Mouse (Mus musculus) C2C12 (cell line): ENCODE results near the gene Dock7. TPM values are rescaled to one million over a fixed set of nuclear protein-coding genes. Genes with fewer than 3 reads are reported as not detected.

Source experiments
- H3K27me3 ChIP-seq: one replicate; pipeline ENCODE4 v1.6.1; 2011; ENCODE audit not compliant: control insufficient read depth, insufficient read depth, insufficient read length
- H3K36me3 ChIP-seq: one replicate; pipeline ENCODE4 v1.6.1; 2011; ENCODE audit not compliant: control insufficient read depth, insufficient read depth
- H3K4me3 ChIP-seq: one replicate; pipeline ENCODE4 v1.5.1; 2011; ENCODE audit warnings: mild to moderate bottlenecking, control low read depth; ENCODE audit not compliant: poor library complexity, insufficient read depth, severe bottlenecking
- H3K79me2 ChIP-seq: one replicate; pipeline ENCODE4 v1.6.1; 2011; ENCODE audit not compliant: control insufficient read depth, insufficient read depth
- H3K79me3 ChIP-seq: one replicate; pipeline ENCODE4 v1.6.1; 2011; ENCODE audit warnings: low read depth, control low read depth
- H3ac ChIP-seq: one replicate; pipeline ENCODE3; 2011; ENCODE audit warnings: low read depth; ENCODE audit not compliant: control insufficient read depth, insufficient read length
- CEBPB ChIP-seq: IDR thresholded peaks from one replicate; pipeline ENCODE4 v1.6.1; 2011; ENCODE audit warnings: low read depth, mild to moderate bottlenecking, control low read depth, moderate library complexity
- CTCF ChIP-seq: IDR thresholded peaks from one replicate; pipeline ENCODE4 v1.5.1; 2011; ENCODE audit not compliant: control insufficient read depth, insufficient read depth, insufficient read length
- FOSL1 ChIP-seq: IDR thresholded peaks from one replicate; pipeline ENCODE4 v1.8.0; 2011; ENCODE audit warnings: mild to moderate bottlenecking, low read length; ENCODE audit not compliant: poor library complexity, insufficient read depth, severe bottlenecking
- MAX ChIP-seq: IDR thresholded peaks from one replicate; pipeline ENCODE4 v1.6.1; 2011; ENCODE audit warnings: mild to moderate bottlenecking, control low read depth
- MYOD1 ChIP-seq: IDR thresholded peaks from one replicate; pipeline ENCODE4 v1.6.1; 2011; ENCODE audit warnings: low read depth; ENCODE audit not compliant: control insufficient read depth, insufficient read length
- MYOG ChIP-seq: IDR thresholded peaks from one replicate; pipeline ENCODE4 v1.6.1; 2011; ENCODE audit not compliant: control insufficient read depth, insufficient read length; ENCODE audit errors: extremely low read depth
- USF1 ChIP-seq: IDR thresholded peaks from one replicate; pipeline ENCODE4 v1.6.1; 2011; ENCODE audit warnings: low read depth, mild to moderate bottlenecking, control low read depth, moderate library complexity
- polyA plus RNA-seq: library from polyadenylated mRNA; unstranded; fragments of >200 nt; fragmentation: generic; extraction: Trizol; gene quantifications from one replicate; pipeline ENCODE4 v1.2.1, GENCODE M21; 2012; ENCODE audit warnings: missing spikeins

Dock7 gene
- polyA plus RNA-seq, 1 experiment = 30.2 TPM

DNA sequence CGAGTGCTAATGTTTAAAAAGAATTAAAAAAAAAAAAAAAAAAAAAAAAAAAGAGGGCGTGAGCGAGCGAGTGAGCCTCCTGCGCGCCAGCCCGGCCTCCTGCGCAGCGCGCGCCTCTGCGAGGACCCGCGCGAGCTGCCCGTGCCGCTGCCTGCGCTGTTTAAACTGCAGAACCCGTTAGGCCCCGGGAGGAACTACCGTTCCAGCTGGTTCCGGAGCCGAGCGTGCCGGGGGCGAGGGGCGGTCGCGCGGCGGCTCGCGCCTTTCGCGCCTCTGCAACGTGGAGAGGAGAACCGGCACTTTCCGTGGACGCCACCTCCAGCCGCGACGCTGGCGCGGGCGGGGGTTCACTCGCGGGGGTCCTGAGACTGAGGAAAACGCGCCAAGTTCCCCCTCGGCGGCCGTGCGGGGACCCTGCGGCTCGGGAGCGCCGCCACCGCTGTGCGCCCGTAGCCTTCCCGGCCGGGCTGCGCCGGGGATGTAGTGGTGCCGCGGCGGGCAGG is 197.1 kb downstream of the Dock7 start, which contains the start of gene Usp1:
Usp1 (plus strand) TSS at position 243 of the 503 bp plus-strand sequence.
- Histone ChIP-seq H3K27me3 (no peaks in the 10 kb centered on the region), H3K79me3 (peaks cover 43% of the 10 kb centered on the region), H3K4me3 (peak within 1 kb of the TSS; percentile 82), H3K79me2 (peaks cover 51% of the 10 kb centered on the region), H3ac (peak within 1 kb of the TSS; percentile 100), H3K36me3 (peaks cover 11% of the 10 kb centered on the region)
- TF ChIP-seq CTCF (no peak), MAX (peak; percentile 94)

DNA sequence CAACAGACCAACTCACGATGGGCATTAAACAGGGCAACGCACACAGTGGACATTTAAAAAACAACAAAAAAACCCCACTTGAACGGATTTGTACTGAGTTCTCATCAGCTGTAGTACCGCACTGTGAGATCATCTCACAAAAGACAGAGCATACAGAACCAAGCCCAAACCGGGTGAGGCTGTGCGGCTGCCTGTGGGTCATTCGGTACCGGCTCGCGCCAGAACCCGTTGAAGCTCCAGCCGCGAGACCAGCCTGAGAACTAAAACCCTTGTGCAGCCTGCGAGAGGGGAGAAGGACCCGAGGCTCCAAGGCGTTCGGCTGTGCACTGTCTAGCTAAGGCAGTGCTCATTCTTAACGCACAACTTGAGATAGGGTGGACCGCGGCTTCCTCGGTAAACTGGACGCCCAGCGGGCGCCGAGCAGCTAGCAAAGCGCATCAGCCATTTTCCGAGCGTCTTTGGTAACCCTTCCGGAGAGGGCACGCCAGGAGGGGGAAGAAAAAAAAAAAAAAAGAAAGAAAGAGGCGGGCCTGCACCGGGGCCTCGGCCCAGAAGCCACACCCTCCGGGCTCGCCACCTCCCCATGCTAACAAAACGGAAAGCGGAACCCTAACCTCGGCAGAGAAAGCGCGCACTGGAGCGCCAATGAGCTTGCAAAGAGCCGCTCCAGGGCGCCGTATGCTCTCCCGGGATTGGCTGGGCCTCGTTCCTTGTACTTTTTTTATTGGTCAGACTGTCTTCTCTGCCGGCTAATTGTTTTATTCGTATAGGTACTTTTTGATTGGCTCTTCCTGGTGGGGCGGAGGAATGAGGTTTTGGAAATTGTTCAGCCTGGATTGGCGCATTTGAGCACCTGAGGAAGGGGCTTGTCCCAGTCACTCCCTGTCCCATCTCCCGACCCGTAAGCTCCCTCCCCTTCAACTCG is 197.8 kb downstream of the Dock7 start:
- no peaks in the 10 kb centered on the region for H3K27me3 ChIP-seq
- H3ac ChIP-seq = peak overlapping the region; percentile 95
- peak overlapping the region; percentile 61 for H3K4me3 ChIP-seq
- peaks cover 4% of the 10 kb centered on the region for H3K36me3 ChIP-seq
- TF ChIP-seq CEBPB = no peak
- no peak for TF ChIP-seq MYOD1
- no peak for TF ChIP-seq MYOG
- no peak for TF ChIP-seq FOSL1
- TF ChIP-seq USF1 = peak; percentile 16
- TF ChIP-seq MAX = no peak
- TF ChIP-seq CTCF = no peak
- H3K79me3 ChIP-seq = peaks cover 36% of the 10 kb centered on the region
- peaks cover 43% of the 10 kb centered on the region for H3K79me2 ChIP-seq

DNA sequence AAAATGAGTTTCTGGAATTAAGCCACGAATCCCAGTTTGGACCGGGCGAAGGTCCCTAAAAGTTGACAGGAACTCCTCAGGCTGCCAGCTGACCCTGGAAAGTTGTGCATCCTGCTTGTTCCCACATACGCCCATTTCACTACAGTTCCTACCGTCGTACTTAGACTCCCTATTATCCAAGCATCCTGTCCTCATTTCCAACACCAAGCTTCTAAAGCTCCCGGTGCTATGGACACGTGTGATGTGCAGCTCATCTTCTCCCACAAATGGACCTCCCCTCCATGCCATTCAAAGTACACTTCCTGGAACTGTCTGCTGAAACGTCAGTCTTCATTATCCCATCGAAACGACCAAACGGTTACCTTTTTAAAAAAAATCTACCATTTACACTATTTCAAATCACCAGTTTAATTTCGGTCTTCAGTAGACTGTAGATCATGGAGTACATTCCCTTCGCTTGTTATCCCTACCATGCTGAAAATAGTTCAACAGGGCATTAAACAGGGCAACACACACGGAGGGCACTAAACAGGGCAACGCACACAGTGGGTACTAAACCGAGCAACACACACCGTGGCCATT is 198.6 kb downstream of the Dock7 start:
- Histone ChIP-seq H3K36me3 (peaks cover 4% of the 10 kb centered on the region), H3ac (peak overlapping the region; percentile 95), H3K79me2 (peaks cover 36% of the 10 kb centered on the region), H3K79me3 (peaks cover 30% of the 10 kb centered on the region), H3K27me3 (no peaks in the 10 kb centered on the region), H3K4me3 (peak overlapping the region; percentile 61)
- TF ChIP-seq CTCF = no peak
- TF ChIP-seq MYOG = no peak

DNA sequence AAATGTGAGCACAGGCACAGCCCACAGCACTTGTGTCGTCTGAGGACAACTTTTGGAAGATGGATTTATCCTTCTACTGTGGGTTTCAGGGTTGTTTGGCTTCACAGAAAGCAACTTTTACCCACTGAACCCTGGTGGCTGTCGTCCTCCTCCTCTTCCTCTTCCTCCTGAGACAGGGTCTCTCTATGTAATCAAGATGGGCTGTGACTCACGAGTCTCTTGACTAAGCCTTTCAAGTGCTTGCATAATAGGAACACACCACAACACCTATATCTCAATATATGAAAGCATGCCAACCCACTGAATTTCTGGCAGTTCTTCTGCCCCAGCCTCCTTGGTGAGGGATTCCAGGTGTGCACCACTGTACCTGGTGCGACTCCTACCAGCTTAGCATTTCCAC is 199.8 kb downstream of the Dock7 start:
- H3K79me3 ChIP-seq = peaks cover 18% of the 10 kb centered on the region
- peaks cover 23% of the 10 kb centered on the region for H3K79me2 ChIP-seq
- TF ChIP-seq FOSL1 (no peak), CTCF (no peak), USF1 (no peak), MYOG (no peak), MAX (no peak), MYOD1 (no peak), CEBPB (no peak)
- H3K4me3 ChIP-seq = no peak overlapping the region
- no peaks in the 10 kb centered on the region for H3K36me3 ChIP-seq
- H3K27me3 ChIP-seq = no peaks in the 10 kb centered on the region
- H3ac ChIP-seq = no peak overlapping the region

DNA sequence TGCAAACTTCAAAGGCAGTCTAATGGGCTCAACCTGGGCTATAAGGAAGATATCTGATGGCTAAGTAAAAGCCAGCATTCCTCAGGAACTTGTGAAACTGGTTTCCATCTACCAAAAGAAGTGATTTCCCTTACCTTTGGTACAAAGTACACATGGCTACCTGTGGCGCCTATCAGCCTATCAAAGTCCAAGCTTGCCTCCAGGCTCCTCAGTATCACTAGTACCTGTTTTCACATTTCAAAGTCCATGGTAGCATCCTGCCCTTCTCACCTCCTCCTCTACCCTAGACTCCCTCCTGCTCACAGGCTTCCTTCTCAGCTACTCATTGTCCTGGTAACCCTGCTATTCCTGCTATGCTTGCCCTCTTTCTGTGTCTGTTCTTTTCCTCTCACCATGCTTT is 202.5 kb downstream of the Dock7 start:
- H3K79me3 ChIP-seq = no peaks in the 10 kb centered on the region
- H3ac ChIP-seq = no peak overlapping the region
- no peaks in the 10 kb centered on the region for H3K27me3 ChIP-seq
- H3K4me3 ChIP-seq = no peak overlapping the region
- H3K79me2 ChIP-seq = no peaks in the 10 kb centered on the region
- no peaks in the 10 kb centered on the region for H3K36me3 ChIP-seq
- no peak for TF ChIP-seq CEBPB

DNA sequence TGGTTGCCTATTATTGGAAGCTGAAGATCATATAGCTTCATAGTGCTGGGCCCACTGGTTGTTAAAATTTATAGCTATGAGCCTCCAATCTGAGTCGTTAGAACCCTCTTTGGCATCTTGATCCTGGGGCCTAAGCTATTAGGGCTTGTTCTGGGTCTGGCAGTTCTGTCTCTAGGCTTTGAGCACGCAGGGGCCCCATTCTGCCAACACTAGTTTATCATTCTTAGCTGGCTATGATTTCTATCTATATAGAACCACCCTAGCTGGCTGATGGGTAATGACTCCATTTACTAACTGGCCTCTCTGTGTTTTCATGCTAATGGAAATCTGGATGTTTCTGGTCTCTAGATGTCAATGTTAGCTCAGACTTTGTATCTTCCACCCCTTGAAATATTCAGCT is 203.0 kb downstream of the Dock7 start:
- H3K36me3 ChIP-seq = no peaks in the 10 kb centered on the region
- no peak overlapping the region for H3K4me3 ChIP-seq
- no peaks in the 10 kb centered on the region for H3K79me2 ChIP-seq
- no peaks in the 10 kb centered on the region for H3K27me3 ChIP-seq
- no peak overlapping the region for H3ac ChIP-seq
- TF ChIP-seq CTCF = no peak
- no peak for TF ChIP-seq CEBPB
- no peak for TF ChIP-seq MAX
- TF ChIP-seq MYOG = no peak
- TF ChIP-seq FOSL1 = no peak
- TF ChIP-seq MYOD1 = no peak
- TF ChIP-seq USF1 = no peak
- H3K79me3 ChIP-seq = no peaks in the 10 kb centered on the region
